Mouse (Mus musculus) thymus, postnatal 25 days (tissue): ENCODE data around the gene Klf3.
A peak's percentile ranks its signal among the peaks of the same experiment; 100 is the strongest.

Experiments
- DNase-seq: peaks from one replicate; pipeline ENCODE4 v3.0.0; 2022

The Klf3 gene

GRCm38 (mm10) chr5:64810860-64811499, 7.8 kb downstream of the Klf3 start:
- DNase-seq, result peak; percentile 28

GRCm38 (mm10) chr5:64811500-64812123, 8.4 kb downstream of the Klf3 start:
- DNase-seq, result peak; percentile 61

GRCm38 (mm10) chr5:64812124-64812982, 9.2 kb downstream of the Klf3 start:
- peak; percentile 65 for DNase-seq

GRCm38 (mm10) chr5:64812983-64813304, 9.8 kb downstream of the Klf3 start:
- no peak for DNase-seq

- peak; percentile 92 for DNase-seq
Measured at GRCm38 (mm10) chr5:64813361-64813760, 10.2 kb downstream of the Klf3 start.

GRCm38 (mm10) chr5:64814416-64814815, 11.2 kb downstream of the Klf3 start:
- DNase-seq, result peak; percentile 51

- DNase-seq, result peak; percentile 6
Measured at GRCm38 (mm10) chr5:64815631-64816030, 12.4 kb downstream of the Klf3 start.

GRCm38 (mm10) chr5:64816290-64816973, 13.2 kb downstream of the Klf3 start:
- DNase-seq, result peak; percentile 11

- peak; percentile 19 for DNase-seq
Measured at GRCm38 (mm10) chr5:64816974-64817296, 13.7 kb downstream of the Klf3 start.

- DNase-seq, result peak; percentile 80
Measured at GRCm38 (mm10) chr5:64819390-64819789, 16.2 kb downstream of the Klf3 start.

GRCm38 (mm10) chr5:64820138-64820537, 16.9 kb downstream of the Klf3 start:
- no peak for DNase-seq

- DNase-seq, result no peak
Measured at GRCm38 (mm10) chr5:64821294-64821693, 18.1 kb downstream of the Klf3 start.

GRCm38 (mm10) chr5:64821964-64822363, 18.8 kb downstream of the Klf3 start:
- no peak for DNase-seq

- no peak for DNase-seq
Measured at GRCm38 (mm10) chr5:64823431-64823830, 20.2 kb downstream of the Klf3 start.

- DNase-seq, result no peak
Measured at GRCm38 (mm10) chr5:64824765-64825164, 21.6 kb downstream of the Klf3 start.

- no peak for DNase-seq
Measured at GRCm38 (mm10) chr5:64825496-64825895, 22.3 kb downstream of the Klf3 start.

- DNase-seq, result no peak
Measured at GRCm38 (mm10) chr5:64827151-64827550, 24.0 kb downstream of the Klf3 start.

GRCm38 (mm10) chr5:64828314-64828713, 25.1 kb downstream of the Klf3 start:
- DNase-seq, result no peak

- DNase-seq, result no peak
Measured at GRCm38 (mm10) chr5:64829606-64830005, 26.4 kb downstream of the Klf3 start.

- no peak for DNase-seq
Measured at GRCm38 (mm10) chr5:64830773-64831172, 27.6 kb downstream of the Klf3 start.

GRCm38 (mm10) chr5:64833410-64833809, 30.2 kb downstream of the Klf3 start:
- no peak for DNase-seq

- DNase-seq, result no peak
Measured at GRCm38 (mm10) chr5:64834213-64834612, 31.0 kb downstream of the Klf3 start.

- no peak for DNase-seq
Measured at GRCm38 (mm10) chr5:64835295-64835694, 32.1 kb downstream of the Klf3 start.
